Mouse (Mus musculus): ENCODE measurements around the gene Arntl2.
"Not testable (repeated sequence)": the region's sequence is repeated elsewhere in the genome, so short reads cannot be mapped to it uniquely, and the experiment has no call there.

Arntl2 gene

DNA sequence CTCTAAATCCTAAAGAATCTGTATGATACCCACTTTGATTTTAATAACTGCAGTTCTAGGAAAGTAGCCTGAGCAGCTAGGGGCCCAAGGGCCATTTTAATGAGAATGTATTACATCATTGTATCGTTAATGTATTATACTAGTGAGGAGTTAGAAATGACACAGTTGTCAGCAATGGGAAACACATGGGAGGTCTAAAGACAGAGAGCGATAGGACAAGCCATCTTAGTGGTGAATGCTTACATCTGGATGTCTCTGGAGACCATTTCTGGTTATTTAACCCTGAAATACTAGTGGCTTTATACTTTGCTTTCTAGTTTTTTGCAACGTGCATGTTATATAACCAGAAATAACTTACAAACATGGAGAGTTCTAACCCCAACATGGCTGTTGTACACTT is 56.1 kb downstream of the Arntl2 start:
- no peak for DNase-seq

DNA sequence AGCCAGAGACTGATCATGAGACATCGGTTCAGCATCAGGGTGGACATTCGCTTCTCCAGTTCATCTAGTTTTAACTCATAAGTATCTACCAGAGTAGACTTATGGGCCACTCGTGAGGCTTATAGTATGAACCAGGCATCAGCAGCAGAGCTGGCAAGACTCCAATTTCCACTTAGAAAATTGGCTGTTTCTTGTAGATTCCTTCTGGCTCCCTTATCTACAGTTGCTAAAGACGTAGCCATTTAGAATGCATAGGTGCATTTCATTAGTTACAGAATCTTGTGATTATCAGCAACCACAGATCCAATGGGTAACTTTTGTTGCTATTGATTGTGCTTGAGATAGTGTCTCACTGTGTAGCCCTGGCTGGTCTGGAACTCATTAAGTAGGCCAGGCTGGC is 56.9 kb downstream of the Arntl2 start:
- no peak for DNase-seq

DNA sequence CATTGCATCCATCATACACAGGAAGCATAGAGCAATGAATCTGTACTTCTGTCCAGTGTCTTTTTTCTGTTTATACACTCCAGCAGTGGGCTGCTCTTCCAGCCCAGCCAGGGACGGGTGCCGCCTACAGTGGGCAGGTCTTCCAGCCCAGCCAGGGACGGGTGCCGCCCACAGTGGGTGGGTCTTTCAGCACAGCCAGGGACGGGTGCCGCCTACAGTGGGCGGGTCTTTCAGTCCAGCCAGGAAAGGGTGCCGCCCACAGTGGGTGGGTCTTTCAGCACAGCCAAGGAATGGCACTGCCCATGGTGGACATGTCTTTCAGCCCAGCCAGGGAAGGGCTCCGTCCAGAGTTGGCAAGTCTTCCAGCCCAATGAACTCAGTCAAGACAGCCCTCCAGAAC is 59.3 kb downstream of the Arntl2 start:
- no peak for DNase-seq

DNA sequence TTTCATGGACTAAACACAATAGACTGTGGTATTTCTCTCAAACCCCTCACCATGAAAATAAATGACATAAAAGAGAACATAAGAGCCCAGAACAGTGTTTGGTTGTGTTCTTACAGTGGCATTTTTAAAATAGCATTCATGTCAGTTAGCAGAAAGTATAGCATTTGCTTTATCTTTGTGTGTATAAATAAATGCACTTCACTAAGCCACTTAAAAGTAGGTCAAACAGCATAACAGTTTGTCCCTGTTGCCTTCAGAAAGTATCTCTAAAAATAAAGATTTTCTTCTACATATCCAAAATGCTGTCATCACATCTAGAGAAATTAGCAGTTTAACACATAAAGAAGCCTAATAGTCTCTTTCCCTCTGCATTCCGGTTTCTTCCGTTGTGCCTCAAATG is 61.5 kb downstream of the Arntl2 start:
- no peak for DNase-seq

DNA sequence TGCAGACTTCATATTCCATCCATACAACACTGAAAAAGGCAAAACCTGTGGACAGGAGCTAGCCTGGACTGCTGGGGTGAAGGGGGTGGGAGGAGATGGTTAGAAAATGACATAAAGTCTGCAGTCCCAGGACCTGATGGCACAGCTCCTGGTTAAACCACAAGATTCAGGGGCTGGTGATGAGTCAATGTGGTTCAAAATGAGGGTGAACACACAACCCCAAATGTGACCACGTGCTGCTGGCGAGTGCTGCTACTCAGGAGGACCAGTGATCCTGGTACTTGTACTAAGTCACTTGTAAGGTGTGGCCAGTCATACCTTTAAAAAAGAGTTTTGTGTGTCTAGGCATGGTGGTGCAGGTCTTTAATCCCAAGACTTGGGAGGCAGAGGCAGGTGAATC is 67.3 kb downstream of the Arntl2 start:
- DNase-seq: no peak

DNA sequence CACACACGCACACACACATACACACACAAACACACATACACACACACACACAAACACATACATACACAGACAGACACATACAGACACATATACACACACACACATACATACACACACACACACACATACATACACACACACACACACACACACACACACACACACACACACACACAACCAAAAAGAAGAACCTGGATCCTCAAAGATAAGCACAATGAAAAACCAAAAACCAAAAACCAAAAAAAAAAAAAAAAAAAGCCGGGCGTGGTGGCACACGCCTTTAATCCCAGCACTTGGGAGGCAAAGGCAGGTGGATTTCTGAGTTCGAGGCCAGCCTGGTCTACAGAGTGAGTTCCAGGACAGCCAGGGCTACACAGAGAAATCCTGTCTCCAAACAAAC is 68.5 kb downstream of the Arntl2 start:
- not testable (repeated sequence) for DNase-seq

DNA sequence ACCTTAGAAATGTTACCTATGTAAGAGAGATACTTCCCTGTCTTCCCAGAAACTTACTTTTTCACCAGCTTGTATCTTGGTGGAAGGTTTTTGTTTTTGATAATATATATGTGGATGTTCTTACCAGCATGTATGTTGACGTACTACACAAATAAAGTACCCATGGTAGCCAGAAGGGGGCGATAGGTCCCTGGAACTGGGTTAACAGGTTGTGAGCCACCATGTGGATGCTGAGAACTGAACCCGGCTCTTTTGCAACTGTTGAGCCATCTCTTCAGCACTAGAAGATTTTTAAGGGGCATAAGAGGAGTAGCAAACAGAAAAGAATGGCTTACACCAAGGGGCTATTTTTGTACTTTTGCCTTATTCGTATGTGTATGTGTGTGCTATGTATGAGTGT is 69.8 kb downstream of the Arntl2 start:
- DNase-seq: no peak

DNA sequence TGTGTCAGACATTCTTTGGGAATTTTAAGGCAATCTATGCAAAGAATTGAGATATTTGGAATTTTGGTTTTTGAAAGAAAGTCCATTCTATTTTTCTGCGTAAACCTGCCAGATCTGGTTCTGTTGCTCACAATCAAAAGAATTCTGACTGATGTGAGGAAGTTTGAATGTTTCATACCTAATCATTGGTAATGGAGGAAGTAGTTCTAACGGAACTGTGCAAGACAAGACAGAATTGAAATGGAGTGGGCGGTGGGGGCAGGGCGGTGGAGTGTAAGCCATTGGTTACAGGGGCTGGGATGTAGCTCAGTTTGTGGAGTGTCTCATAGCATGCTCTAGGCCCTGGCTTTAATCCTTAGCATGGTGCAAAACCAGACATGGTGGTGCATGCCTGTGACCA is 76.1 kb downstream of the Arntl2 start:
- no peak for DNase-seq

DNA sequence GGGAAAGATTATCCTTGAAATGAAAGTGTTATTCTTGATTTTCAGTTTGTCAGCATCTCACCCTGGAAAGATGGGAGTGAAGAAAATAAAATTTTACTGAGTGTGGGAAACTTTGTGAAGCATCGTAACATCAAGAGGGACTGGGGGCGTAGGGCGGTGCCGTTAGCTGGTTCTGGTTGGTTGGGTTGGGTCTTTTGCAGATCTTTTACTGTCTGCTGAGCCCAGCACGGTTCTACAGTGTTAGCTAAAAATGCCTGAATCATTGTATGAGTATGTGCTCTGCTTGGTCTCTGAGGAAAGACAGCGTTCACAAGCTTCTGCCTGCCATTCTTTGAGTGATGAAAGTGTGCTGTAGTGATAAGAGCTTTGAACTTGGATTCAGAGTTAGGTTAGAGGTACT is 78.6 kb downstream of the Arntl2 start:
- no peak for DNase-seq

DNA sequence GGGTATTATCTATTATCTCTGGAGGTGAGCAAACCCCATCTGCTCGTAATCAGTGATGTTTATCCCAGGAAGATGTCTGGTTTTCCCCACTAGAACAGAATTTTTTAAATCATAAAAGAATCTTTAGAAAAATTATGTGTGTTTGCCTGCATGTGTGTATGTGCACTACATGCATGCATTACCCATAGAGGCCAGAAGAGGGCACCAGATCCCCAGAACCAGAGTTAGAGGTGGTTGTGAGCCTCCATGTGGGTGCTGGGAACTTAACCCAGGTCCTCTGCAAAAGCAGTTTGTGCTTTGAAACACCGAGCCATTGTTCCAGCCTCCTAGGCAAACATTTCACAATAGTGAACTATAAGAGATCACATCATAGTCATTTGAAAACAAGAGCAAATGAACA is 81.0 kb downstream of the Arntl2 start:
- no peak for DNase-seq

DNA sequence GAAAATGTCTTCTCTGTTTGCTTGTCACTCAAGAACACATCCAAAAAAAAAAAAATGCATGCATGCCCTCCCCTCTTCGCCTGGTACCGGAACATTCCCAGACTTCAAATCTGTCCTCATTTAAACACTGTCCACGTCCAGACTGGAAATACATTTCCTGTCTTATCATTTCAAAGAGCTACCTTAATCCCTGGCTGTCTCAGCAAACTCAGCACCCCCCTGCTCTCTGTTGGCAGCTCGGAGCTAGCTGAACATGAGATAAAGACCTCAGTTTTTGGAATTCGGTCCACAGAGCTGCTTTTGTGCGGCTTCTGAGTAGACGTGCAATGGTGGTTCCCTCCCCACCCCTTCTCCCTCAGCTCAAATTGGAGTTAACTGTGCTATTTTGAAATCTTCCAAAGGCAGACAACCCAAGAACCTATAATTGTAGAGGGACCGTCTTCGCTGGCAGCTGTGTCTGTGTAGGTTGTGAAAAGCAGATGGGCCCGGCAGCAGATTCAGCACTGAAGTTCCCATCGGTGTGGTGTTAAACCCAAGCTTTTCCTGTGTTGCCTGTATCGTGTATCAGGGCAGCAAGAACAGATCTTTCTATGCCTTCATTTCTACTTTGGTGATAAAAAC is 81.7 kb downstream of the Arntl2 start:
- no peak for DNase-seq

DNA sequence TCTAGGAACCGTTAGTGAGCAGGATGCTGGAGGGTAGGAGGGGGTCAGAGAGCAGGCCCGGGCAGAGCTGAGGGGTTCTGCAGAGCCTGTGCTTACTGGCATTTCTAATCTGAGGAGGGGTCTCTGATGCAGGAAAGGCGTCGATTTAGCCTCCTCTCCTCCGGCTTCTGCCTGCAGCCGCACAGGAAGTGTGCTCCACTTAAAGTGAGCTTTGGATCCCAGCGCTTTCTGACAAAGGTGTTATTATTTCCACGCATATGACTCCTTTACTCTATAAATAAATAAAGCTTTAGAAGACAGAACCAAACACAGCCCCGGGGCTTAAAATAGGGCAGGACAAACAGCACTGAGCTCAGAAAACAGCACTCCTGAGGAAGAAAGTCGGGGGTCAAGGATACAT is 83.1 kb downstream of the Arntl2 start:
- DNase-seq: no peak

DNA sequence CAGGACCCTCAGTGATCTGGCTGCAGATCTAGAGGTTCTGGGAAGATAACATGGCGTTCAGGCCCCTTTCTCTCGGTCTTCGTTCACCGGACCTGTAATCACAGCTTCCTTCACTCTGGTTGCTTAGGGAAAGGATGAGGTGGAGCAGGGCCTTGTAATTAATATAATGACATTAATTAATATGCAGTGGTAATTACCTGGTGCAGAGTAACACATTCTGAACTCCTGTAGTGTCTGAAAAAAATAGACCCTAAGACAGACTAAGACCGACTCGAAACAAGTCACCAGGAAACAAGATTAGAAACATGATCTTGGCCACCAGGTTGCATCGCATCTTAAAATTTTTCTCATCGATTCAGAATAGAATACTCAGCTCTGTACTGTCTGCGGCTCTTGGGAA is 84.0 kb downstream of the Arntl2 start:
- DNase-seq: no peak

DNA sequence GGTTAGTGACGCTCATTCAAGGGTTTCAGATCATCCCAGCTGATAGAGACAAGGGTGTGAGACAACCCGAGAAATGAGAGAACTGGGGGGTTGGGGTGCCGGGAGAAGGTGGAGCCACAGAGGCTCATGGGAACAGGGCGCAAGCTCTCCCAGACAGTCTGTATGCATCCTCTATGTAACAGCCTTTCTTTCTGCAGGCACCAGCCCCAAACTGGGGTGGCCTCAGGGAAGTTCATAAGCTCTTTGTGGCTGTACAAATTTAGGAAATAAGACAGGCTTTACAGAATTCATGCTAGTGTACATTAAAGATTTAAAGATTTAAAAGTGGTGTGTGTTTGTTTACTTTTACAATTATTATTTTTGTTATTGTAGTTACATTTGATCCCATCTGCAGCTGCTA is 84.4 kb downstream of the Arntl2 start:
- no peak for DNase-seq

DNA sequence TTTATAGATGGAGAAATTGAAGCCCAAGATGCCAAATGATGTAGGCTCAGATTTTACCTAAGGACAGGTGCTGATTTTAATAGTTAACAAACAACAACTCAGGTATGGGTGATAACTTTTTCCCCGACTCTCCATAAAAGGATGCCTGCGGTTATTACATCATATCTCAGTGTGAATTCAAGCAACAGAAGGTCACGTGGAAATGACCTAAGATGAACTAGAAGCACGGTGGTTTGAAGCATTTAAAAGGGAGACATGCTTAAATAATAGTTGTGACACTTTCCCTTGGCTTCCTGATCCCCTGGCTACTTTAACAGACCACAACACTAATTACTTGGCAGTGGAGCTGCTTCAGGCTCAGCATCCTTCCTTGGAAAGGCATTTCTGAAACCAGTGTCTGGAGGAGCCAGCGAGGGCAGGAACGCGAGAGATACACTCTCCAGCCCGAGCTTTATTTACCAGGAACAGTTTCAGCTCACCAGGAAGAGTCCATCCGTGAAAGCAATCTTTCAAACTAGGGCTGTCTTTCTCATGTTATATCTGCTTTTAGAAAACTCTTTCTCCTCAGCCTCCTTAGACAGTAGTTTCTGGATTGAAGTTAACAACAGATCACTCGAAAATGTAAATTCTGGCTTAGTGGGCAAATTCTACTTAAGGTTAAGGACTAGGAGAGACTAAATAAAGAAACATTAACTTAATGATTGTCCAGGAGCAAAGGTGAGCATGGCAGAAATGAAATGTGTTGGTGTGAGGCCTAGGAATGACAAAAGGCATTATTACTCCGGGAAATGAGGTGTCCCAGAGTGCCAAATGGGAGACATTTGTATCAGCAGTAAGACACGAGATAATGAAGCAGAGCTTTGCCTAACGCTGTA is 86.3 kb downstream of the Arntl2 start:
- no peak for DNase-seq
